Mouse (Mus musculus): Measurements from ENCODE around the gene Ccdc57.

DNA sequence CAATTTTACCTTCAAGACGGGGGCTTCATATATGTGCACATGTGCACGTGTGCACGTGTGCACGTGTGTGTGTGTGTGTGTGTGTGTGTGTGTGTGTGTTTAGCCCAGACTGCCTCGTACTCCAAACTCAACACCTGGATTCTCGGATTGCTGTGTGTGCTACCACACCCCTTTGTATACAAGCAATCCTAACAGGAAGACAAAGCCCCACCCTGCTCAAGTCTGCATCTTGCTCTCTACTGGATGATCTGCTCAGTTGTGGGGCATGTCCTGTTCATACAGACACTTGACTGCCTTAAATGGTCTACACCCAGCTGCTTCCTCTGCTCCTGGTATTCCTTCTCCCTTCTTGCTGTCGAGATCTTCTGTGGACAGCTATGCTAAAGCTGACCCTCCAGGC lies 12.6 kb upstream of the Ccdc57 start:
- no peak for TF ChIP-seq POLR2A (IDR thresholded peaks at IDR 0.05; ENCODE audit: low read depth, low read length)
- TF ChIP-seq CTCF (conservative IDR thresholded peaks at IDR 0.05; ENCODE audit: insufficient read depth, insufficient read length, low read depth, low read length): no peak

Measured in kidney, adult 2 months (tissue).